Mouse (Mus musculus) myocyte (in vitro differentiated cells): Measurements from ENCODE around the gene Gm20894. TPM values are rescaled to one million over a fixed set of nuclear protein-coding genes. Genes with fewer than 3 reads are reported as not detected.
"Not testable (repeated sequence)": the region's sequence is repeated elsewhere in the genome, so short reads cannot be mapped to it uniquely, and the experiment has no call there.

Experiments used
- H3K27me3 ChIP-seq: one replicate; pipeline ENCODE4 v1.6.1; 2011; ENCODE audit not compliant: control insufficient read depth, insufficient read depth, insufficient read length
- H3K36me3 ChIP-seq: one replicate; pipeline ENCODE4 v1.6.1; 2011; ENCODE audit not compliant: control insufficient read depth, insufficient read depth
- H3K4me2 ChIP-seq: one replicate; pipeline ENCODE4 v1.6.1; 2011; ENCODE audit warnings: low read depth, control low read depth
- H3K4me3 ChIP-seq: one replicate; pipeline ENCODE4 v1.5.1; 2011; ENCODE audit warnings: mild to moderate bottlenecking, control low read depth, moderate library complexity
- H3K79me2 ChIP-seq: one replicate; pipeline ENCODE4 v1.6.1; 2011; ENCODE audit not compliant: control insufficient read depth, insufficient read depth
- H3ac ChIP-seq: one replicate; pipeline ENCODE4 v1.6.1; 2011; ENCODE audit not compliant: control insufficient read depth, insufficient read length
- polyA plus RNA-seq: library from polyadenylated mRNA; unstranded; fragments of >200 nt; fragmentation: generic; extraction: Trizol; gene quantifications from one replicate; pipeline ENCODE4 v1.2.1, GENCODE M21; 2012; ENCODE audit warnings: missing spikeins

Gm20894 gene
- not detected for polyA plus RNA-seq

- H3K36me3 ChIP-seq, H3K79me2 ChIP-seq, H3K27me3 ChIP-seq, H3K4me3 ChIP-seq, H3ac ChIP-seq, H3K4me2 ChIP-seq: not testable (repeated sequence)
These were observed at the start of gene Gm20894 for GRCm38 (mm10) chrY:28271412-28271811. TSS of gene Gm20894 (minus strand) at chrY:28271512.
